In the genomic region with DNA sequence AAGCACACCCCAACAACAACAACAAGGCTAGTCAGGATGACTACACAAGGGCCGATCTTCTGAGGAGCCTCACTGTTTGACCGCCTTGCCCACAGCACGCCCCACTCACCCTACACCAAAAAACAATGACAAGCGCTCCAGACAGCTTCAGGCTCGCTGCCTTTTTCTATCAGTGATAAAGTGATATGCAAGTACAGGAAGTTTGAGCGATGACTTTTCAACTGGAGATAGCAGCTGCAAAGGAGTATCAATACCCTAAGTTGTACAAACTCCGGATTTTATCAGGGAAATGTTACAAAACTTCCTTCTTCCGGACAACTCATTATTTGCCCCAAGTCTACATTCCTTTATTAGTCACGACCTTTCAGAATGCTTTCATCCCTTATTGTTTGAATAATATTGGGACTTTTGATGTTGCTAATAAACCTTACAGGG, we compare ENCODE assay signal across 8 mouse cellular contexts. TPM values are rescaled to one million over a fixed set of nuclear protein-coding genes. Genes with fewer than 3 reads are reported as not detected.
DNase-seq lines count a peak whose midpoint lies in the region; ATAC-seq and TF ChIP-seq lines count a peak whose summit lies in the region.

No protein-coding gene starts in this region.

- H3K9me3 ChIP-seq in lung, embryonic 15.5 days = no peaks in the 10 kb centered on the region
- no peaks in the 10 kb centered on the region for H3K9me3 ChIP-seq in hindbrain, postnatal 0 days (ENCODE audit: low read length)
- no peaks in the 10 kb centered on the region for H3K9me3 ChIP-seq in midbrain, embryonic 14.5 days (ENCODE audit: control insufficient read depth, low read length)

- DNase-seq in lung, postnatal 4 days = no peak
- DNase-seq in hindbrain, postnatal 0 days (ENCODE audit: low spot score) = no peak
- DNase-seq in midbrain, embryonic 14.5 days = no peak
- no peak for DNase-seq in spleen, postnatal 10 days (ENCODE audit: low spot score in 2 of 2)
- DNase-seq in thymus, postnatal 36 days = no peak
- no peak for DNase-seq in layer of hippocampus, postnatal 10 days (ENCODE audit: low spot score in 2 of 2)

- H3K36me3 ChIP-seq in lung, embryonic 15.5 days = 0 out of 2 replicates have a peak, but pooled peaks cover 5% of the 10 kb centered on the region
- no peaks in the 10 kb centered on the region for H3K36me3 ChIP-seq in hindbrain, postnatal 0 days (ENCODE audit: insufficient read depth, low read length)
- no peaks in the 10 kb centered on the region for H3K36me3 ChIP-seq in midbrain, embryonic 14.5 days (ENCODE audit: control insufficient read depth, insufficient read depth, low read length)

- peak overlapping the region; percentile 73 for H3K4me2 ChIP-seq in lung, embryonic 15.5 days
- H3K4me2 ChIP-seq in hindbrain, postnatal 0 days (ENCODE audit: low read depth, low read length) = peak overlapping the region; percentile 92
- H3K4me2 ChIP-seq in midbrain, embryonic 14.5 days (ENCODE audit: low read length) = peak overlapping the region; percentile 95

- H3K4me1 ChIP-seq in lung, embryonic 15.5 days = peaks cover 5% of the 10 kb centered on the region
- peaks cover 1% of the 10 kb centered on the region; the same call in 1 of the 2 replicates for H3K4me1 ChIP-seq in cortical plate, adult 2 months (ENCODE audit: control insufficient read depth, insufficient read depth, low read length)
- peaks cover 16% of the 10 kb centered on the region for H3K4me1 ChIP-seq in hindbrain, postnatal 0 days (ENCODE audit: insufficient read depth, low read length)
- H3K4me1 ChIP-seq in midbrain, embryonic 14.5 days (ENCODE audit: control insufficient read depth, insufficient read depth, low read length) = peaks cover 9% of the 10 kb centered on the region

- no peak overlapping the region for H3K27ac ChIP-seq in lung, embryonic 15.5 days
- H3K27ac ChIP-seq in cortical plate, adult 2 months (ENCODE audit: insufficient read depth, low read length) = no peak overlapping the region
- H3K27ac ChIP-seq in hindbrain, postnatal 0 days = no peak overlapping the region
- H3K27ac ChIP-seq in midbrain, embryonic 14.5 days (replicated peaks; ENCODE audit: low read depth, low read length) = no peak overlapping the region

- TF ChIP-seq POLR2A in cortical plate, adult 2 months (IDR thresholded peaks at IDR 0.05; ENCODE audit: extremely low read depth, insufficient read depth, low read length) = no peak

- 9% methylated on average over 9 of the region's 9 CpGs for WGBS in lung, embryonic 15.5 days
- WGBS in hindbrain, postnatal 0 days = 39% methylated on average over 9 of the region's 9 CpGs
- WGBS in midbrain, embryonic 14.5 days = 58% methylated on average over 9 of the region's 9 CpGs

- H3K9ac ChIP-seq in lung, embryonic 15.5 days = peak overlapping the region; percentile 99
- H3K9ac ChIP-seq in hindbrain, postnatal 0 days (replicated peaks; ENCODE audit: low read length) = peak overlapping the region; percentile 92; the same call in 1 of the 2 replicates
- H3K9ac ChIP-seq in midbrain, embryonic 14.5 days (replicated peaks; ENCODE audit: low read length) = peak overlapping the region; percentile 98; the same call in 1 of the 2 replicates

- H3K27me3 ChIP-seq in lung, embryonic 15.5 days = no peaks in the 10 kb centered on the region
- H3K27me3 ChIP-seq in hindbrain, postnatal 0 days (ENCODE audit: insufficient read depth, low read length) = no peaks in the 10 kb centered on the region
- peaks cover 16% of the 10 kb centered on the region for H3K27me3 ChIP-seq in midbrain, embryonic 14.5 days (ENCODE audit: control insufficient read depth, insufficient read depth, low read length)

- TF ChIP-seq CTCF in cortical plate, adult 2 months (IDR thresholded peaks at IDR 0.05; ENCODE audit: extremely low read depth, insufficient read depth, low read length) = no peak
- no peak for TF ChIP-seq CTCF in hindbrain, postnatal 0 days (IDR thresholded peaks at IDR 0.05; ENCODE audit: low read depth)

- H3K4me3 ChIP-seq in lung, embryonic 15.5 days = peak overlapping the region; percentile 99
- peak overlapping the region; percentile 82; the same call in 1 of the 2 replicates for H3K4me3 ChIP-seq in cortical plate, adult 2 months (ENCODE audit: insufficient read depth, low read length)
- H3K4me3 ChIP-seq in hindbrain, postnatal 0 days (ENCODE audit: low read length) = peak overlapping the region; percentile 89
- peak overlapping the region; percentile 91 for H3K4me3 ChIP-seq in midbrain, embryonic 14.5 days (replicated peaks; ENCODE audit: low read depth, low read length)

- ATAC-seq in lung, embryonic 15.5 days (ENCODE audit: borderline replicate concordance, extremely low read depth, low FRiP score, low TSS enrichment) = no peak
- no peak for ATAC-seq in hindbrain, postnatal 0 days
- no peak for ATAC-seq in midbrain, embryonic 14.5 days (ENCODE audit: low FRiP score, low TSS enrichment)

RNA-seq across cellular contexts. Expression of a gene that starts 1.5 kb away (rescaled TPM):
- polyA plus RNA-seq in lung, embryonic 15.5 days (2015; fragmentation: Nextera tagmentation; extraction: Ambion mirVana) = 36.0 and 36.1 TPM in 2 replicates
- polyA plus RNA-seq in cortical plate, adult 2 months (2012; rRNA removed) = 15.0 and 15.3 TPM in 2 replicates
- 10.5 and 12.8 TPM in 2 replicates for total RNA-seq in hindbrain, postnatal 0 days (2014; rRNA removed)
- 33.9 and 34.6 TPM in 2 replicates for polyA plus RNA-seq in hindbrain, postnatal 0 days (2015; fragmentation: Nextera tagmentation; extraction: Ambion mirVana)
- 45.3 and 50.3 TPM in 2 replicates for polyA plus RNA-seq in midbrain, embryonic 14.5 days (2014; fragmentation: Nextera tagmentation; extraction: Ambion mirVana)
- total RNA-seq in layer of hippocampus, postnatal 10 days (2021) = 10 to 100 TPM; 28.3 to 31.5 TPM

RNA-seq across cellular contexts. Expression of a gene that starts 32.4 kb away (rescaled TPM):
- polyA plus RNA-seq in lung, embryonic 15.5 days (2015; fragmentation: Nextera tagmentation; extraction: Ambion mirVana) = not detected in 2 replicates
- 0.15 TPM in 2 replicates for polyA plus RNA-seq in cortical plate, adult 2 months (2012; rRNA removed)
- total RNA-seq in hindbrain, postnatal 0 days (2014; rRNA removed) = 0.47 TPM in 1 of 2 replicates, not detected in the other
- polyA plus RNA-seq in hindbrain, postnatal 0 days (2015; fragmentation: Nextera tagmentation; extraction: Ambion mirVana) = 0.14 TPM in 1 of 2 replicates, not detected in the other
- not detected in 2 replicates for polyA plus RNA-seq in midbrain, embryonic 14.5 days (2014; fragmentation: Nextera tagmentation; extraction: Ambion mirVana)
- under 1 TPM; 0.47 to 0.59 TPM for total RNA-seq in layer of hippocampus, postnatal 10 days (2021)
